Mouse (Mus musculus) embryonic facial prominence, embryonic 13.5 days (tissue): ENCODE data around the gene Olfr160. TPM values are rescaled to one million over a fixed set of nuclear protein-coding genes. Genes with fewer than 3 reads are reported as not detected.
A peak's percentile ranks its signal among the peaks of the same experiment; 100 is the strongest.

ENCODE experiments used
- ATAC-seq: fragments of 200-750 bp; cut with Nextera tagmentation; 2 replicates; pipeline ENCODE4 v1.8.0; 2017; ENCODE audit warnings: low read depth; ENCODE audit not compliant: insufficient number of reproducible peaks, insufficient read depth, low FRiP score, low TSS enrichment
- H3K27ac ChIP-seq: fragments of 300-500 bp; sonication (generic); 2 replicates; pipeline ENCODE4 v1.5.1; 2015; ENCODE audit warnings: moderate library complexity, mild to moderate bottlenecking, inconsistent platforms
- H3K27me3 ChIP-seq: fragments of 300-500 bp; sonication (generic); 2 replicates; pipeline ENCODE4 v1.6.1; 2015; ENCODE audit warnings: mild to moderate bottlenecking, inconsistent platforms
- H3K36me3 ChIP-seq: fragments of 300-500 bp; sonication (generic); 2 replicates; pipeline ENCODE4 v1.6.1; 2015; ENCODE audit warnings: mild to moderate bottlenecking, inconsistent platforms
- H3K4me1 ChIP-seq: fragments of 300-500 bp; sonication (generic); 2 replicates; pipeline ENCODE4 v1.6.1; 2015; ENCODE audit warnings: inconsistent platforms
- H3K4me2 ChIP-seq: fragments of 300-500 bp; sonication (generic); 2 replicates; pipeline ENCODE4 v1.6.1; 2015; ENCODE audit warnings: moderate library complexity, mild to moderate bottlenecking, inconsistent platforms
- H3K4me3 ChIP-seq: fragments of 300-500 bp; sonication (generic); 2 replicates; pipeline ENCODE4 v1.5.1; 2015; ENCODE audit warnings: mild to moderate bottlenecking, inconsistent platforms
- H3K9ac ChIP-seq: fragments of 300-500 bp; sonication (generic); 2 replicates; pipeline ENCODE4 v1.6.1; 2015; ENCODE audit warnings: mild to moderate bottlenecking, inconsistent platforms
- H3K9me3 ChIP-seq: fragments of 300-500 bp; sonication (generic); 2 replicates; pipeline ENCODE4 v1.6.1; 2016; ENCODE audit warnings: inconsistent platforms
- WGBS: fragments of 180-500 bp; shearing (Covaris S2); methylation state at CpG from one replicate; pipeline ENCODE4 v1.1.7; 2015; ENCODE audit warnings: mixed read lengths; 5-methylcytosine and 5-hydroxymethylcytosine counted together
- polyA plus RNA-seq: library from polyadenylated mRNA; unstranded; fragments of >200 nt; fragmentation: Nextera tagmentation; extraction: Ambion mirVana; gene quantifications from 2 replicates; pipeline ENCODE4 v1.2.1, GENCODE M21; 2015

Olfr160 gene
- polyA plus RNA-seq, 1 experiment from 2014 or later, result not detected

- 0 out of 2 replicates have a peak, but pooled peaks cover 2% of the 10 kb centered on the region for H3K9me3 ChIP-seq
- no peaks in the 10 kb centered on the region for H3K36me3 ChIP-seq
- no peak for ATAC-seq
- no peaks in the 10 kb centered on the region for H3K27me3 ChIP-seq
- H3K27ac ChIP-seq, result no peak overlapping the region
- 79% methylated on average over 4 of the region's 4 CpGs for WGBS
- H3K4me2 ChIP-seq, result no peak overlapping the region
- H3K4me1 ChIP-seq, result no peaks in the 10 kb centered on the region
- H3K4me3 ChIP-seq, result no peak overlapping the region
- no peak overlapping the region for H3K9ac ChIP-seq
Measured at GRCm38 (mm10) chr9:37675287-37675686, 40.8 kb downstream of the Olfr160 start.

GRCm38 (mm10) chr9:37670261-37670660, 45.8 kb downstream of the Olfr160 start:
- H3K27me3 ChIP-seq, result no peaks in the 10 kb centered on the region
- H3K4me1 ChIP-seq, result peaks cover 16% of the 10 kb centered on the region
- H3K4me3 ChIP-seq, result no peak overlapping the region
- H3K27ac ChIP-seq, result peak overlapping the region; percentile 52
- no peak overlapping the region for H3K4me2 ChIP-seq
- ATAC-seq, result no peak
- WGBS, result 92% methylated on average over 3 of the region's 3 CpGs
- no peak overlapping the region for H3K9ac ChIP-seq
- no peaks in the 10 kb centered on the region for H3K36me3 ChIP-seq
- 0 out of 2 replicates have a peak, but pooled peaks cover 2% of the 10 kb centered on the region for H3K9me3 ChIP-seq

- Histone ChIP-seq H3K36me3 (no peaks in the 10 kb centered on the region), H3K4me1 (peaks cover 16% of the 10 kb centered on the region), H3K27me3 (no peaks in the 10 kb centered on the region), H3K9me3 (0 out of 2 replicates have a peak, but pooled peaks cover 2% of the 10 kb centered on the region), H3K27ac (peak overlapping the region; percentile 52), H3K9ac (no peak overlapping the region), H3K4me2 (peak overlapping the region; percentile 19; the same call in 1 of the 2 replicates), H3K4me3 (no peak overlapping the region)
- WGBS, result 43% methylated on average over 4 of the region's 4 CpGs
- ATAC-seq, result 0 out of 2 replicates have a peak, but pooled peaks have one; percentile 26
Measured at GRCm38 (mm10) chr9:37669678-37670077, 46.4 kb downstream of the Olfr160 start.

GRCm38 (mm10) chr9:37669115-37669514, 46.9 kb downstream of the Olfr160 start, which contains the start of gene Panx3:
Gene Panx3 (minus strand): TSS chr9:37669235.
- 38% methylated on average over 6 of the region's 6 CpGs for WGBS
- peak within 1 kb of the TSS; percentile 19 for H3K4me2 ChIP-seq
- H3K27me3 ChIP-seq, result no peaks in the 10 kb centered on the region
- 0 out of 2 replicates have a peak, but pooled peaks cover 2% of the 10 kb centered on the region for H3K9me3 ChIP-seq
- peak; percentile 73; the same call in 1 of the 2 replicates for ATAC-seq
- peak within 1 kb of the TSS; percentile 8; the same call in 1 of the 2 replicates for H3K4me3 ChIP-seq
- H3K9ac ChIP-seq, result 0 out of 2 replicates have a peak within 1 kb of the TSS, but pooled peaks have one; percentile 7
- peaks cover 16% of the 10 kb centered on the region for H3K4me1 ChIP-seq
- no peaks in the 10 kb centered on the region for H3K36me3 ChIP-seq
- H3K27ac ChIP-seq, result peak within 1 kb of the TSS; percentile 52

DNA sequence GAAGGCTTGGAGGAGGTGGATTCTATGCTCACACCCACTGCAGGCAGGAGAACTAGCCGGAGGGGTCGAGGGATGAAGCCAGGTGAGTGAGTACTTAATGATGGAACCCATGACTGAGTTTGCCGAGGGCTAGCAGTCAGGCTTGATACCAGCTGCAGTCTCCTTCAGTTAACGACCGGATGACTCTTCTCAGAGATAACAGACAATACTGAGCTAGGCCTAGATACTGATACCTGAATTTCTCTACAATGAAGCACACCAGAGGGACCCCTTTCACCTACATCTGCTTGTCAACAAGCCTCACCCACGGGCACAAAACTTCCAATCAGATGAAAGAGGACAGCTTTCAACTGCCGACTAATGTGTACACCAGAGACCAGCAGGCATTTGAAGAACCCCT, 50.0 kb downstream of the Olfr160 start:
- Histone ChIP-seq H3K4me1 (peaks cover 19% of the 10 kb centered on the region), H3K9me3 (no peaks in the 10 kb centered on the region), H3K4me3 (no peak overlapping the region), H3K36me3 (no peaks in the 10 kb centered on the region), H3K9ac (no peak overlapping the region), H3K27ac (no peak overlapping the region), H3K4me2 (no peak overlapping the region), H3K27me3 (no peaks in the 10 kb centered on the region)
- ATAC-seq, result no peak
- WGBS, result 76% methylated on average over 7 of the region's 7 CpGs

DNA sequence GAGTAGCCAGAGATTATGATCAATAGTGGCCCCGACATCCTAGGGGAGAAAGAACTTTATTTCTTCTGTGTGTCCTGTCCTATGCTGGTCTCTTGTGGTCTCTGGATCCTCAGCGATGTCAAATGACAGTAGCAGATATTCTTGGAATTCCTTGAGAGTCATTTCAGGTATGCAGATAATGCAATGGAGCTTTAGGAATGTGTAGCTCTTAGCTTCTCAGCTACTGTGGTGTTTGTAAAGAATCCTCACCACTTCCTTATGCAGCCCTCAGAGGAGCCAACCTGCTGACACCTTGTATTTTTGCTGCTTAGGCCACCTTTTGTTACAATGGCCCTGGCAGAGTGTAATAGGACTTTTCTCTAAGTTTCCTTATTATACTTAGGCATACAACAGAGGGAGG, 51.4 kb downstream of the Olfr160 start:
- Histone ChIP-seq H3K9me3 (no peaks in the 10 kb centered on the region), H3K27ac (no peak overlapping the region), H3K36me3 (no peaks in the 10 kb centered on the region), H3K27me3 (no peaks in the 10 kb centered on the region), H3K4me3 (no peak overlapping the region), H3K4me2 (no peak overlapping the region), H3K4me1 (peaks cover 19% of the 10 kb centered on the region), H3K9ac (no peak overlapping the region)
- no peak for ATAC-seq
- 76% methylated on average over 2 of the region's 2 CpGs for WGBS

DNA sequence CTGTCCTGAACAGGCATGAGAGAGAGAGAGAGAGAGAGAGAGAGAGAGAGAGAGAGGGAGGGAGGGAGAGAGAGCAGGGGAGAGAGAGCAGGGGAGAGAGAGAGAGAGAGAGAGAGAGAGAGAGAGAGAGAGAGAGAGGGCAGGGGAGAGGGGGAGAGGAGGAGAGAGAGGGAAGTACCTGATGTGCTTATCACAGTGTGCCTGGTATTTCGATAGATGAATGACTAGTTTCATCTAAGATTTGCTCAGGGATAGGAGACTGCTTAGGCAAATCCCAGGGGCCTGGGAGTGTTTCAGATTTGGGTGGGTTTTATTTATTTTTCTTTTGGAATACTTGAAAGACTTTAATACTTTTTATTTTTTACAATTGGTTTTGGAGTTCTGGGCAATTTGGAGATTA, 52.8 kb downstream of the Olfr160 start:
- Histone ChIP-seq H3K9me3 (no peaks in the 10 kb centered on the region), H3K27ac (no peak overlapping the region), H3K36me3 (no peaks in the 10 kb centered on the region), H3K4me3 (no peak overlapping the region), H3K4me1 (peaks cover 6% of the 10 kb centered on the region; the same call in 1 of the 2 replicates), H3K27me3 (no peaks in the 10 kb centered on the region), H3K9ac (no peak overlapping the region), H3K4me2 (no peak overlapping the region)
- WGBS, result 69% methylated on average over 1 of the region's 1 CpGs
- ATAC-seq, result no peak

GRCm38 (mm10) chr9:37659413-37659812, 56.6 kb downstream of the Olfr160 start:
- ATAC-seq, result no peak
- H3K4me1 ChIP-seq, result peaks cover 8% of the 10 kb centered on the region; the same call in 1 of the 2 replicates
- peaks cover 2% of the 10 kb centered on the region for H3K36me3 ChIP-seq
- no peak overlapping the region for H3K9ac ChIP-seq
- no peak overlapping the region for H3K4me2 ChIP-seq
- no peak overlapping the region for H3K4me3 ChIP-seq
- no peaks in the 10 kb centered on the region for H3K9me3 ChIP-seq
- H3K27ac ChIP-seq, result no peak overlapping the region
- 84% methylated on average over 6 of the region's 6 CpGs for WGBS
- H3K27me3 ChIP-seq, result no peaks in the 10 kb centered on the region

Other genes starting within 250 kb of the Olfr160 start
- 31.1 and 34.9 TPM in 2 replicates for gene Msantd2, start 226.9 kb downstream of the Olfr160 start, polyA plus RNA-seq
- gene Esam, start 188.2 kb downstream of the Olfr160 start, polyA plus RNA-seq, result 39.5 and 41.7 TPM in 2 replicates
- 1.5 and 1.6 TPM in 2 replicates for gene Vsig2, start 177.0 kb downstream of the Olfr160 start, polyA plus RNA-seq
- gene Nrgn, start 163.3 kb downstream of the Olfr160 start, polyA plus RNA-seq, result 8.6 and 10.3 TPM in 2 replicates
- 9.5 and 10.0 TPM in 2 replicates for gene Siae, start 160.6 kb downstream of the Olfr160 start, polyA plus RNA-seq
- 6.5 and 10.2 TPM in 2 replicates for gene Spa17, start 102.5 kb downstream of the Olfr160 start, polyA plus RNA-seq
- 173 and 182 TPM in 2 replicates for gene Tbrg1, start 58.9 kb downstream of the Olfr160 start, polyA plus RNA-seq
- gene Panx3, start 47.0 kb downstream of the Olfr160 start, polyA plus RNA-seq, result 16.7 and 22.4 TPM in 2 replicates
- 0.10 TPM in 1 of 2 replicates, not detected in the other for gene Olfr874, start 28.9 kb upstream of the Olfr160 start, polyA plus RNA-seq
- not detected in 2 replicates for gene Olfr875, start 55.6 kb upstream of the Olfr160 start, polyA plus RNA-seq
- gene Olfr876, start 86.8 kb upstream of the Olfr160 start, polyA plus RNA-seq, result not detected in 2 replicates
- gene Olfr877, start 138.0 kb upstream of the Olfr160 start, polyA plus RNA-seq, result not detected in 2 replicates
- 0.04 TPM in 1 of 2 replicates, not detected in the other for gene Olfr145, start 180.5 kb upstream of the Olfr160 start, polyA plus RNA-seq
- not detected in 2 replicates for gene Olfr878, start 201.6 kb upstream of the Olfr160 start, polyA plus RNA-seq